Mouse (Mus musculus): ENCODE results near the gene Ror1. TPM values are rescaled to one million over a fixed set of nuclear protein-coding genes. Genes with fewer than 3 reads are reported as not detected.

Ror1 gene
- polyA plus RNA-seq, 1 experiment from 2014 or later: 0.37 TPM

GRCm38 (mm10) chr4:100253401-100253800 is 157.8 kb downstream of the Ror1 start:
- Histone ChIP-seq H3K27ac (ENCODE audit: low read length) (no peak overlapping the region), H3K4me2 (ENCODE audit: low read depth, low read length) (no peak overlapping the region), H3K27me3 (ENCODE audit: control insufficient read depth, insufficient read depth, low read depth, low read length) (no peaks in the 10 kb centered on the region), H3K4me3 (ENCODE audit: low read depth, low read length) (no peak overlapping the region), H3K36me3 (ENCODE audit: control insufficient read depth, insufficient read depth) (no peaks in the 10 kb centered on the region), H3K4me1 (ENCODE audit: control insufficient read depth, low read depth, low read length) (no peaks in the 10 kb centered on the region; the same call in 1 of the 2 replicates), H3K9me3 (replicated peaks; ENCODE audit: control insufficient read depth, low read length) (no peaks in the 10 kb centered on the region), H3K9ac (ENCODE audit: low read depth, low read length) (no peak overlapping the region)
- 72% methylated on average over 9 of the region's 9 CpGs for WGBS (ENCODE audit: insufficient replicate concordance)
- ATAC-seq (ENCODE audit: low read depth): no peak

- no peak overlapping the region for H3K4me2 ChIP-seq (ENCODE audit: low read depth, low read length)
- H3K9me3 ChIP-seq (replicated peaks; ENCODE audit: control insufficient read depth, low read length): no peaks in the 10 kb centered on the region
- H3K36me3 ChIP-seq (ENCODE audit: control insufficient read depth, insufficient read depth): no peaks in the 10 kb centered on the region
- no peak overlapping the region for H3K9ac ChIP-seq (ENCODE audit: low read depth, low read length)
- no peak overlapping the region for H3K4me3 ChIP-seq (ENCODE audit: low read depth, low read length)
- no peak for ATAC-seq (ENCODE audit: low read depth)
- peaks cover 1% of the 10 kb centered on the region; the same call in 1 of the 2 replicates for H3K4me1 ChIP-seq (ENCODE audit: control insufficient read depth, low read depth, low read length)
- no peak overlapping the region for H3K27ac ChIP-seq (ENCODE audit: low read length)
- no peaks in the 10 kb centered on the region for H3K27me3 ChIP-seq (ENCODE audit: control insufficient read depth, insufficient read depth, low read depth, low read length)
- 73% methylated on average over 7 of the region's 7 CpGs for WGBS (ENCODE audit: insufficient replicate concordance)
Observed at GRCm38 (mm10) chr4:100253831-100254230, 158.2 kb downstream of the Ror1 start.

GRCm38 (mm10) chr4:100258462-100258861 is 162.9 kb downstream of the Ror1 start:
- Histone ChIP-seq H3K4me2 (ENCODE audit: low read depth, low read length) (no peak overlapping the region), H3K4me3 (ENCODE audit: low read depth, low read length) (no peak overlapping the region), H3K27ac (ENCODE audit: low read length) (no peak overlapping the region), H3K9me3 (replicated peaks; ENCODE audit: control insufficient read depth, low read length) (no peaks in the 10 kb centered on the region), H3K9ac (ENCODE audit: low read depth, low read length) (no peak overlapping the region), H3K27me3 (ENCODE audit: control insufficient read depth, insufficient read depth, low read depth, low read length) (no peaks in the 10 kb centered on the region), H3K4me1 (ENCODE audit: control insufficient read depth, low read depth, low read length) (peaks cover 2% of the 10 kb centered on the region; the same call in 1 of the 2 replicates), H3K36me3 (ENCODE audit: control insufficient read depth, insufficient read depth) (no peaks in the 10 kb centered on the region)
- ATAC-seq (ENCODE audit: low read depth): peak; percentile 63; the same call in 1 of the 2 replicates
- 51% methylated on average over 5 of the region's 5 CpGs for WGBS (ENCODE audit: insufficient replicate concordance)

GRCm38 (mm10) chr4:100263917-100264316 is 168.3 kb downstream of the Ror1 start:
- H3K4me2 ChIP-seq (ENCODE audit: low read depth, low read length): no peak overlapping the region
- WGBS (ENCODE audit: insufficient replicate concordance): 58% methylated on average over 1 of the region's 1 CpGs
- ATAC-seq (ENCODE audit: low read depth): no peak
- H3K4me3 ChIP-seq (ENCODE audit: low read depth, low read length): no peak overlapping the region
- no peaks in the 10 kb centered on the region for H3K27me3 ChIP-seq (ENCODE audit: control insufficient read depth, insufficient read depth, low read depth, low read length)
- H3K9me3 ChIP-seq (replicated peaks; ENCODE audit: control insufficient read depth, low read length): no peaks in the 10 kb centered on the region
- peaks cover under 1% of the 10 kb centered on the region; the same call in 1 of the 2 replicates for H3K4me1 ChIP-seq (ENCODE audit: control insufficient read depth, low read depth, low read length)
- no peak overlapping the region for H3K27ac ChIP-seq (ENCODE audit: low read length)
- H3K9ac ChIP-seq (ENCODE audit: low read depth, low read length): no peak overlapping the region
- H3K36me3 ChIP-seq (ENCODE audit: control insufficient read depth, insufficient read depth): no peaks in the 10 kb centered on the region

- no peak overlapping the region for H3K27ac ChIP-seq (ENCODE audit: low read length)
- H3K27me3 ChIP-seq (ENCODE audit: control insufficient read depth, insufficient read depth, low read depth, low read length): no peaks in the 10 kb centered on the region
- 23% methylated on average over 10 of the region's 10 CpGs for WGBS (ENCODE audit: insufficient replicate concordance)
- no peaks in the 10 kb centered on the region for H3K4me1 ChIP-seq (ENCODE audit: control insufficient read depth, low read depth, low read length)
- no peak overlapping the region for H3K4me2 ChIP-seq (ENCODE audit: low read depth, low read length)
- no peak overlapping the region for H3K9ac ChIP-seq (ENCODE audit: low read depth, low read length)
- H3K9me3 ChIP-seq (replicated peaks; ENCODE audit: control insufficient read depth, low read length): no peaks in the 10 kb centered on the region
- no peaks in the 10 kb centered on the region for H3K36me3 ChIP-seq (ENCODE audit: control insufficient read depth, insufficient read depth)
- H3K4me3 ChIP-seq (ENCODE audit: low read depth, low read length): no peak overlapping the region
- ATAC-seq (ENCODE audit: low read depth): no peak; the same call in 1 of the 2 replicates
Observed at GRCm38 (mm10) chr4:100271059-100271735, 175.6 kb downstream of the Ror1 start.

GRCm38 (mm10) chr4:100271736-100272127 is 176.1 kb downstream of the Ror1 start:
- H3K9me3 ChIP-seq (replicated peaks; ENCODE audit: control insufficient read depth, low read length): no peaks in the 10 kb centered on the region
- no peak overlapping the region for H3K4me3 ChIP-seq (ENCODE audit: low read depth, low read length)
- H3K4me1 ChIP-seq (ENCODE audit: control insufficient read depth, low read depth, low read length): no peaks in the 10 kb centered on the region
- 43% methylated on average over 6 of the region's 6 CpGs for WGBS (ENCODE audit: insufficient replicate concordance)
- H3K27ac ChIP-seq (ENCODE audit: low read length): no peak overlapping the region
- H3K36me3 ChIP-seq (ENCODE audit: control insufficient read depth, insufficient read depth): no peaks in the 10 kb centered on the region
- no peak overlapping the region for H3K4me2 ChIP-seq (ENCODE audit: low read depth, low read length)
- no peaks in the 10 kb centered on the region for H3K27me3 ChIP-seq (ENCODE audit: control insufficient read depth, insufficient read depth, low read depth, low read length)
- no peak for ATAC-seq (ENCODE audit: low read depth)
- no peak overlapping the region for H3K9ac ChIP-seq (ENCODE audit: low read depth, low read length)

- ATAC-seq (ENCODE audit: low read depth): no peak
- no peaks in the 10 kb centered on the region for H3K9me3 ChIP-seq (replicated peaks; ENCODE audit: control insufficient read depth, low read length)
- no peak overlapping the region for H3K4me2 ChIP-seq (ENCODE audit: low read depth, low read length)
- WGBS (ENCODE audit: insufficient replicate concordance): 59% methylated on average over 3 of the region's 3 CpGs
- H3K27ac ChIP-seq (ENCODE audit: low read length): no peak overlapping the region
- no peak overlapping the region for H3K4me3 ChIP-seq (ENCODE audit: low read depth, low read length)
- H3K36me3 ChIP-seq (ENCODE audit: control insufficient read depth, insufficient read depth): no peaks in the 10 kb centered on the region
- no peaks in the 10 kb centered on the region for H3K4me1 ChIP-seq (ENCODE audit: control insufficient read depth, low read depth, low read length)
- H3K9ac ChIP-seq (ENCODE audit: low read depth, low read length): no peak overlapping the region
- no peaks in the 10 kb centered on the region for H3K27me3 ChIP-seq (ENCODE audit: control insufficient read depth, insufficient read depth, low read depth, low read length)
Observed at GRCm38 (mm10) chr4:100273356-100273755, 177.8 kb downstream of the Ror1 start.

GRCm38 (mm10) chr4:100273807-100274480 is 178.4 kb downstream of the Ror1 start:
- ATAC-seq (ENCODE audit: low read depth): no peak
- no peak overlapping the region for H3K27ac ChIP-seq (ENCODE audit: low read length)
- 54% methylated on average over 4 of the region's 4 CpGs for WGBS (ENCODE audit: insufficient replicate concordance)
- no peak overlapping the region for H3K9ac ChIP-seq (ENCODE audit: low read depth, low read length)
- no peaks in the 10 kb centered on the region for H3K4me1 ChIP-seq (ENCODE audit: control insufficient read depth, low read depth, low read length)
- H3K27me3 ChIP-seq (ENCODE audit: control insufficient read depth, insufficient read depth, low read depth, low read length): no peaks in the 10 kb centered on the region
- H3K4me2 ChIP-seq (ENCODE audit: low read depth, low read length): no peak overlapping the region
- H3K9me3 ChIP-seq (replicated peaks; ENCODE audit: control insufficient read depth, low read length): no peaks in the 10 kb centered on the region
- no peaks in the 10 kb centered on the region for H3K36me3 ChIP-seq (ENCODE audit: control insufficient read depth, insufficient read depth)
- H3K4me3 ChIP-seq (ENCODE audit: low read depth, low read length): no peak overlapping the region

GRCm38 (mm10) chr4:100276482-100276881 is 180.9 kb downstream of the Ror1 start:
- 51% methylated on average over 7 of the region's 7 CpGs for WGBS (ENCODE audit: insufficient replicate concordance)
- ATAC-seq (ENCODE audit: low read depth): no peak
- no peaks in the 10 kb centered on the region for H3K36me3 ChIP-seq (ENCODE audit: control insufficient read depth, insufficient read depth)
- no peaks in the 10 kb centered on the region for H3K4me1 ChIP-seq (ENCODE audit: control insufficient read depth, low read depth, low read length)
- H3K4me2 ChIP-seq (ENCODE audit: low read depth, low read length): no peak overlapping the region
- no peak overlapping the region for H3K4me3 ChIP-seq (ENCODE audit: low read depth, low read length)
- no peak overlapping the region for H3K9ac ChIP-seq (ENCODE audit: low read depth, low read length)
- no peaks in the 10 kb centered on the region for H3K9me3 ChIP-seq (replicated peaks; ENCODE audit: control insufficient read depth, low read length)
- no peak overlapping the region for H3K27ac ChIP-seq (ENCODE audit: low read length)
- H3K27me3 ChIP-seq (ENCODE audit: control insufficient read depth, insufficient read depth, low read depth, low read length): no peaks in the 10 kb centered on the region

Measured in liver, embryonic 16.5 days (tissue).